Mouse (Mus musculus) thymus, postnatal 0 days (tissue): ENCODE data around the gene Hoxb5. TPM values are rescaled to one million over a fixed set of nuclear protein-coding genes. Genes with fewer than 3 reads are reported as not detected.

Source experiments
- DNase-seq: peaks from one replicate; pipeline ENCODE4 v3.0.0-alpha.2; 2015; ENCODE audit warnings: low spot score
- polyA plus RNA-seq: library from polyadenylated mRNA; unstranded; fragments of >200 nt; fragmentation: Nextera tagmentation; extraction: Ambion mirVana; gene quantifications from 2 replicates; pipeline ENCODE4 v1.2.1, GENCODE M21; 2015

The Hoxb5 gene
- polyA plus RNA-seq, 1 experiment from 2014 or later: 0.16 TPM

GRCm38 (mm10) chr11:96286739-96287385, 16.3 kb upstream of the Hoxb5 start:
- DNase-seq: no peak

DNA sequence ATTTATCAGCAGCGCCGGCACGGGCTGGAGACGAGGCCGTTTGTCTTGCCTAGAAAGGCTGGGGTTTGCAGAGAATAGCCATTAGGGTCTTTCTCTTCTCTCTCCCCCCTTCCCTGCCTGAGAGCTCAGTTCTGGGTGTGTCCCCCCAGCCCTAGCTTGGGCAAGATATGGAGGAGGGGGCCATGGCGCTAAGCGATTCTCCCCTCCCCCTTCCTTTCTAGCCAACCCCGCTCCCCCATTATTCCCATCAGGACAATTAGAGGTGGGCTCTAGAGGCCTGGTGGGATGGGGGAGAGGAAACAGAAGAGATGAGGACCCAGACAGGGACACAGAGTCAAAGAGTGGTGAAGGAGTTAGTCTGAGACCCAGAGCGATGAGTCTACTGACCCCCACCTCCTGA, 15.7 kb upstream of the Hoxb5 start:
- DNase-seq: no peak

DNA sequence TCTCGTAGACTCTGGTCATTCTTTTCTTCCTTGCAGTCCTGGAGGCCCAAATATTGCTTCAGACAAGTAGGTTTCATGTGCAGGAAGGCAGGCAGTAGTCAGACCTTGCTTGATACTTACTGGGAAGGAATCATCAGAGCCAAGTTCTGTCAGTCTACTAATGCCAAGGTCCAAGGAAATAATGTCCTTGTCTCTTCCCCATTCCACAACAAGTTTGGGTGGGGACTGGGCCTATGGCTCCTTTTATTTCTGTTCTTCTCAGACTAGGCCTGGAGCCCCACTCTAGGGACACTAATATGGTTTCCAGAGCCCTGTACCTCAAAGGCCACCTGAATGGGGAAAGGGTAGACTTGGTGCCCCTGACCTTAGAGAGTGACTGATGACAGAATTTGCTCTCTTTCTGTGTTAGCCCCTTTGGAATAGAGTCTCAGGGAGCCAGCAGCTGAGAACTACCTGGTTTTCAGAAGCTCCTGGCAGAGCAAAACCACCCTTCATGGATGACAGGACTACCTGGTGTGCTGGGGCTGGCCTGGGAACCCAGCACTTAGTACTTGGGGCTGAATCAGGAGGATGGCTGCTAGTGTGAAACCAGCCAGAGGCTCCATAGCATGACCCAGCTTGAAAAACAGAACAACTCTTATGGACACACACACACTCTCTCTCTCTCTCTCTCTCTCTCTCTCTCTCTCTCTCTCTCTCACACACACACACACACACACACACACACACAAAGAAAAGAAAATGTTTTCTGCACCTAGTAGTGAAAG, 14.5 kb upstream of the Hoxb5 start:
- no peak for DNase-seq

- DNase-seq: no peak
Measured at GRCm38 (mm10) chr11:96289293-96289692, 13.8 kb upstream of the Hoxb5 start.

DNA sequence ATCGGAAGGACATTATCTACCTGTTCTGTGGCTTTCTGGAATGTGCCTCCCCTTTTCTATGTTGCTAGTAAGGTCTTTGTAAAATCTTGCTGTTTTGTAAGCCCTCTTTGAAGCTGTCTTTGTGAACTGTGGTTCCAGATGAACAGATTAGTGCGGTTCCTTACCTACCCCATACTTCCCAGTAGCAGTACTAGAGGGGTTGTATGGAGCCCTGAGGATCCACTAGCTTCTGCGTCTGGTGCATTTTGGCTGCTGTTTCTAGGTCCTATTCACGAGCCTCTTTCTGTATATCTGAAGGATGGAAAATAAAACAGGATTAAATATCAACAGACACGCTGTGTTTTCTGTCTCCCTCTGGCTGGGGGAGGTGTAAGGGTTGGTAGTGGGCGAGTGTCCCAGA, 13.3 kb upstream of the Hoxb5 start:
- DNase-seq: no peak

- no peak for DNase-seq
Measured at GRCm38 (mm10) chr11:96290705-96291355, 12.3 kb upstream of the Hoxb5 start.

DNA sequence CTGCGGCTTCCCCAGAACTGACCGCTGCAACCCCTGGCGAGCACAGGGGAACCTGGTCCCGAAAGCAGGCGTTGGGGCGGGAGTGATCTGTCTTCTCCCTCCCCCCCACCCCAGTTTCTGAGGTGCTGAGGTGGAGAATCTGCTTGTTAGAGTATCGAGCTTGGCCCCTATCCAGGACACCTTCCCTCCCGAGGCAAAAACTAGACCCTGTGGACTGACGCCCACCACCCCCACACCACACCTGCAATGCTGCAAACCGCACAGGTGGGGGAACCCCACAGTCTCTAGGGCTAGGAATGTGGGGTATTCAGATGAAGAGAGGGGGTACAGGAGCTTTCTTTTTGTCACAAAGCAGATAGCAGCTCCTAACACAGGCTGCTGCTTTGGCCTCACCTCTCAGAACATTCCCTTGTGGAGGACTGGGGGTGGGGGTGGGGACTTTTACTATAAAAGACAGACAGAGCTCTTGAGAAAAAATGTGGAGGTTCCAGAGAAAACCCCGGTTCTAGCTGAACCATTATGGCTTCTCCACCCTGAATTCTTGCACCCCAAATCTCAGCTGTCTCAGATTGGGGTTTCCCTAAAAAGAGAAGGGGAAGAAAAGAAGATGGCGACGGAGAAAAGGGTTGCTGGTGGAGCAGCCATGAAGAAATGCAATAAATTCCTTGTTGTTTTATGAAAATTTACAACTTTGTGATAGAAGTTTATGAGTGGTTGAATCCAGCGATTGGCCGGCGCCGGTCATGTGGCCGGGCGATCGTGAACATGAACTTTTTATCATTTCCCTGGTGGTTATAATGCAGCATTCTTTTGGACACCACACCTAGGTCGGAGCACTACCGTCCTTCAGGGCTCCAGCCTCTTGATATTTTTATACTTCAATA, 11.2 kb upstream of the Hoxb5 start, which contains the start of gene Hoxb6:
Gene Hoxb6 (plus strand): TSS at position 796 of the 884 bp plus-strand sequence.
- no peak for DNase-seq

DNA sequence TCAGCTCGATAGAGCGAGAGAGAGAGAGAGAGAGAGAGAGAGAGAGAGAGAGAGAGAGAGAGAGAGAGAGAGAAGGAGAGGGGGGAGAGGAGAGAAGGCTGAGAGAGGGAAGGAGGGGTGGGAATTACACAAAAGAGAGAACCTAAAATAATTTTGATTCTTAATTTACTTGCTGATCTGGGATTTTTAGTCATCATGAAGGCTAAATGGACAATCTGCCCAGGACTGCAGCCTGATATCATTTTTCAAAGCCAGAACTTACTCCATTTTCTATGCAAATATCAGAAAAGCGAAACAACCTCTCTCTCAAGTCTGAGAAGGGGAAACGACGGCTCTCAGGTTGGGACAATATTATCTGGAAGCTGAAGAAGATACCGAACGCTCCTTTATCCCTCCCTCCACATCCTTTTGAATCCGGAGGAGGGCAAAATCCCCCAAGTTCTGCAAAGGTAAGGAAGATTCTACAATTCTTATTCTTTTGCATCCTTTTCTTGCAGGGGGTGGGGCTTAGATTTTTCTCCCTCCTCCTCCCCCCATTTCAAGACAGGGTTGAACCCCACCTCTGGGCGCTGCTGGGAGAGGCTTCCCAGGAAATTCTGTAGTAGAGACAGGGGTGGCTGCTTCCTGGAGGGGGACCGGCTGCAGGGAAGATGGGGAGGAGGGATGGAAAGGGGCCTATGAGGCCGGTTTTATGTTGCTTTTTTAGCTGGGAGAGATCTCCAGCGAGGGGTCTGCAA, 10.4 kb upstream of the Hoxb5 start:
- no peak for DNase-seq

DNA sequence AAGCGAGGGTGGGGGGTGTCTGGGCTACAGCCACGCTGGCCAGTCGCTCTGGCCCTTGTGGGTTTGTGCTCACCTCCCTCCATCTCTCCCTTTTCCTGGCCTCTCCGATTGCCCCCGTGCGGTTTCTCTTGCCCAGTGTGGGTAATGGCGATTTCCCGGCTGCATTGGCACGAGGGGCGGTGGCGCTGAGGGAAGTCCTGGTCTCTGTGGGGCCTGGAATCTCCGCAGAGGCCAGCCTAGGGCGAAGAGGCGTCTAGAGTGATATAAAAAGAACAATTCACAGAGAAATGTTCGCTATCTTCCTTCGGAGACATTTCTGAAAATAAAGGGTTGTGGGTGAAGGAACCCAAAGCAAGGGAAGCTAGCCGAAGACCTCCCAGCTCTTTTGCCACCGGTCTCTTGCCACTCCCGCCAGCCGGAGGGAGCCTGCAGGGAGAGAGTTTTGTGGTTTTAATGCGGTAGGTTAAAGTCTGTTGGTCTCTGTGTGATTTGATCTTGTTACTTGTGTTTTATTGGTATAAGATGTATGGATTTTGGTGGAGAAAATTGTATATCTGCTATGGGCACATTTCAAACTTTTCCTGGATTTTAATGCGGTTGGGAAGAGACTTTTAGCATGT, 9.7 kb upstream of the Hoxb5 start:
- no peak for DNase-seq

DNA sequence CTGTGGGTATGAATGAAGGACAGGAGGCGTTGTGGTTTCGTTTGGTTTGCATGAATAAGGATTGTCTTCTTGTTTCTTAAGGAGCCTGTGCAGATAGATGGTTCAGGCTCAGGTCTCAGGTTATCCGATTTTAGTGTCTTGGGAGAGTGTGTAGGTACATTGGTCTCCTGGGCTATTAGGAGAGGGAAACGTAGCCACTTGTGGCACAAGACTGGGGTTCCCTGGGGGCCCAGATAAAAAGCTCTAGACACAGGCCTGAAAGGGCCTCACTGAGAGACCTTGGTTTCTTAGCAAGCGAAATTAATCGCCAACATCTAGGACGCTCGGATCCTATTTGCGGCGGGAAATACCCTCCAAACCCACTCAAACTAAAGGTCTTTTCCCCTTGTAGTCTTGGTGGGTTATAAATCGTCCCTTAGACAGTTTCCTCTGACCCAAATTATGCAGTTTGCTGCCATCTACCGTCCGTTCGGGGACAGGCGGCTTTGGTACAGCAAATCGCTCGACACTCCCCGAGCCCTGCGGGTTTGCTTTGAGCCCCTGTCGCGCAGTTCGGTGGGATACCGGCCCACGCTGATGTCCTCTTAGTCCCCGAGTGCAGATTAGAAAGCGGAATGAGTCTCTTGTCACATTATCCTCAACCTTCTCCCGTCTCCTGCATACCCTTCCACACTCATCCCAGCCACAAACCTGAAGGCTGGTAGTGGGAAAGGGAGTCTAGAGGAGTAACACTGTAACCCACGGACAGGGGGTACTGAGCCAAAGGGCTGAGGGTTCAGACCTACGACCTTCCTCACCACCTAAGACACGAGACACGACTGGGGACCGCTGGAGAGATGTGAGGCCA, 8.7 kb upstream of the Hoxb5 start:
- peak; percentile 84 for DNase-seq

GRCm38 (mm10) chr11:96295092-96295835, 7.9 kb upstream of the Hoxb5 start:
- DNase-seq: no peak

DNA sequence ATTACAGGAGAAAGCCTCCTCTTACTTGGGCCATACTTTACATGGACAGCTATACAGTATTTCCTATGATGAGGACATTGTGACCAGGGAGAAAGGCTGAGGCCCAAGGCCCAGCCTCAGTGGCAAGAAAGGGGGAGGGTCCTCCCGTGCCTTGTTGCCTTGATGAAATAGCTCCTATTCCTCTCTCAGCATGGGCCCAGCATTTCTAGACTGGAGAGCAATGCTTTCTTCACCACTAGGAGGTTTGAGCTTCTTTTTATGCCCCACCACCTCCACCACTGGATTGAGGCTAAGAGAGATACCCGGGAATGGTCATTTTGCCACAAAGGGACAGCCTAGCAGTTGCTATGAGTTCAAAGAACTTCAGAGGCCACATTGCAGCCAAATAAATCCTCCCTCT, 6.1 kb upstream of the Hoxb5 start:
- DNase-seq: no peak

GRCm38 (mm10) chr11:96297428-96297827, 5.7 kb upstream of the Hoxb5 start:
- DNase-seq: no peak

DNA sequence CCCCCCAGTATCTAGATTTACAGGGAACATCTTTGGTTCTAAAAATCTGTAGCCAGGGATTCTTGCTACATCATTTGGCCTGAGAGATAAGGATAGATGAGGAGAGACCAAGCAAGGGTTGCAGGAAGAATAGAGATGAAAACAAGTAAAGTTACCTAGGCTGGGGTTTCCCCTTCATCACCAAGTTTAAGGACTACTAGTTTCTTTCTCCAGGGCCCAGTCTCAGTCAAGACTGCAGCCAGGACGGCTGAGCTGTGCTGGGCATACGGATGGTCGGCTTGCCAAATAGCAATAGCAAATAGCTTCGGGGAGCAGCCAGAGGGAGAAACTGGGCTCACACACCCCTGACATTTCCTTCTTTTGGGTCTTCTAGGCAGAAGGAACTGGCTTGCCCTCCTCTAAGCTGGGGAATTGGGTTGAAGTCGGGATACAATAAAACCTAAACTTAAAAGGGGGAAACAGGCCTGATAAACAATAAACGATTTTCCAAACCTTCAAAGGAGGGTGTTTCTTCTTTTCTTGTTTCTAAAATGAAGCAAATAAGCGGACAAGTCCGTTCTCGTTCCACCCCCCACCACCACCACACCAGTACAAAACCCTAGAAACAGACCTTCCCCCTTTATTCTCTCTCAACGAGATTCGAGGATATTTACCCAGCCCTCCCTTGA, 5.0 kb upstream of the Hoxb5 start:
- DNase-seq: no peak

- DNase-seq: no peak
Measured at GRCm38 (mm10) chr11:96298895-96299667, 4.1 kb upstream of the Hoxb5 start.

GRCm38 (mm10) chr11:96299781-96300180, 3.4 kb upstream of the Hoxb5 start:
- DNase-seq: no peak

DNA sequence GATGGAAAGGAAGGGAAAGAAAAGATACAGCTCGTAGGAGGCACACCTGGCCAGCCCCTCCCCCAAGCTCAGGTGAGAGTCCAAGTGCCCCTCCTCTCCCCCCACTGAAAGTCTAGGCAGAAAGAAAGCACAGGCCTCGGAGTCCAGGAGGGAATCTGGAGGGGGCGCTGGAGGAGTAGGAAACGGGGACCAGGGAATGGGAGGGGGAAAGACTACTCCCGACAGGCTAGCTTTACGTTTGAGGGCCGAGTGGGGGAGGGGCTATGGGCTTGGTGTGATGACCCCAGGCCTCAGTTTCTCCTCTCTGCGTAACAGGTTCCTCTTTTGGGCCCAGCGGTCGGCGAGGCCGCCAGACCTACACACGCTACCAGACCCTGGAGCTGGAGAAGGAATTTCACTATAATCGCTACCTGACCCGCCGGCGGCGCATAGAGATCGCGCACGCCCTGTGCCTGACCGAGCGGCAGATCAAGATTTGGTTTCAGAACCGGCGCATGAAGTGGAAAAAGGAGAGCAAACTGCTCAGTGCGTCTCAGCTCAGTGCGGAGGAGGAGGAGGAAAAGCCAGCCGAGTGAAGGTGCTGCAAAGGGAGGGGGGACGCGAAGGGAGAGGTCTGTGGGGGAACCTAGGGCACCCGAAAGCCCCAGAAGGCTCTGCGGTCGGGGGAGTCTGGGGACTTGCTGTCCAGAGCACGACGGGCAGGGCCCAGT, 2.6 kb upstream of the Hoxb5 start:
- no peak for DNase-seq
